Mouse (Mus musculus): ENCODE data around the gene AC161166.1. TPM values are rescaled to one million over a fixed set of nuclear protein-coding genes. Genes with fewer than 3 reads are reported as not detected.
A peak's percentile ranks its signal among the peaks of the same experiment; 100 is the strongest.
"Not testable (repeated sequence)": the region's sequence is repeated elsewhere in the genome, so short reads cannot be mapped to it uniquely, and the experiment has no call there.

Gene AC161166.1
- polyA plus RNA-seq, 1 experiment from 2014 or later, result 0.07 TPM

DNA sequence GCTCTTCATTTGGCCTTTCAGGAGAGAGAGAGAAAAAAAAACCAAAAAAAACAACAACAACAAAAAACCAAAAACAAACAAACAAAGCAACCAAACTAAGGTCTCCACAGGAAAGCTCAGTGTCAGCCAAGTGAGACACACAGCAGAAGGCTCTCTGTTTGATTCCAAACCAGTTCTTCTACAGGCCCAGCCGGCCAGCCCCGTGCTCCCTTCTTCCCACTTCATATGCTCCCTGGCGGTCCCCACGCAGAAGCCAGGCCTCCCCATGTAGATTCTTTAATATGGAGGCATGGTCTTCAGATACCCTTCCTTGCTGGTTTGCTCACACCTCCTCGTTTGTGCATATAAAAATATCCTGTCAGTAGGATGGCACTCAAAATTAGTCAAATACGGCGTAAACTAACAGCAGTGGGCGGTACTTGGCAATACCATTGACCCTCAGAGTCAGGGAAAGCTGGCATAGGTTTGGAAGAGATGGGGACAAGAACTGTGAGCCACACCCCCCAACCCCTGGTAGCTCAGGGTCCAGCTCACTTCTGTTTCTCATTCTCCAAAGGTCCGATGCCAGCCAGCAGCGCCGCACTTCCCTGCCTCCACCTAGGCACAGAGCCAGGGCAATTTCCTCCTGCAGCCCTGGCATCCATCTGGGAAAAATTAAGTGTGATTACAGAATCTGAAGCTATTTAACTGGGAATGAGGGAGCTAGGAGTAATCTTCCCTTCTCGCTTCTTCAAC, 13.6 kb upstream of the AC161166.1 start:
- no peak for DNase-seq (ENCODE audit: low spot score)

DNA sequence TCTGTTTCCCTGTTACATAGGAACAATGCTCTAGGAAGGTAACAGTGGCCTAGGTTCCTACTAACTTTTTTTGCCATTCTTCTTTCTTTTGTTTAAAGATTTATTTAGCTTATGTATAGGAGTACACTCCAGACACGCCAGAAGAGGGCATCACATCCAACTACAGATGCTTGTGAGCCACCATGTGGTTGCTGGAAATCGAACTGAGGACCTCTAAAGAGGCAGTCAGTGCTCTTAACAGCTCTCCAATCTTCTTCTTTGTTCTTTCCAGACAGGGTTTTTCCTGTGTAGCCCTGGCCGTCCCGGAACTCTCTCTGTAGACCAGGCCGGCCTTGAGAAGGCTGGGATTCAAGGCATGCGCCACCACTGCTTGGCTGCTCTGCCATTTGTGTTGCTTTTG, 12.7 kb upstream of the AC161166.1 start:
- DNase-seq (ENCODE audit: low spot score), result no peak

- no peak for DNase-seq (ENCODE audit: low spot score)
These were observed 11.5 kb upstream of the AC161166.1 start for GRCm38 (mm10) chr7:24523723-24524122.

DNA sequence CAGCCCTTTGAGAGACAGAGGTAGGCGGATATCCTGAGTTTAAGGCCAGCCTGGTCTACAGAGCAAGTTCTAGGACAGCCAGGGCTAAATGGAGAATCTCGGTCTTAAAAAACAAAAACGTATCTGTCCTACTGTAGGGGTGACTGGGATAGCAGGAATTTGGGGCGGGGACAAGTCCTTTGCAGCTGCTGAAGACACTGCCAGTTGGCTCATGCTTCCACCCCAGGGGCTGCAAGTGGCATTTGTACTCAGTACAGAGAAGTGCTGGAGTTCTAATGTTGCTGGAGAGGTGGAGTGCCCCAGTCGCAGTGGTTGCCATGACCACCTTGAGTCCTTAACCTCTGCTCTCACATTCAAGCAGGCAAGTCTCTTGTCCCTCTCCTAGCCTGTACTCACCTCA, 10.6 kb upstream of the AC161166.1 start:
- no peak for DNase-seq (ENCODE audit: low spot score)

DNA sequence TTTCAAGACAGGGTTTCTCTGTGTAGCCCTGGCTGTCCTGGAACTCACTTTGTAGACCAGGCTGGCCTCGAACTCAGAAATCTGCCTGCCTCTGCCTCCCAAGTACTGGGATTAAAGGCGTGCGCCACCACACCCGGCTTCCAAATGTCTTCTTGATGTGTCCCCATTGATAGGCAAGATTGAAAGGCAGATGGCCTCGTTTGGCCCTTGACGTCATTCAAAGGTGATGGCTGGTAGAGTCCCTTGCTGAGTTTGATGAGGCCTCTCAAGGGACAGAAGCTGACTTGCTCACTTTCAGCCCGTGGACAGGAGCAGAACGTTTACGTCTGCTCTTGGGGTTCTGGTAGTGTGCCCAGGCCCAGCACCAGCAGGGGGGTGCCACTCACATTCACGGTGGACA, 7.8 kb upstream of the AC161166.1 start:
- not testable (repeated sequence) for DNase-seq (ENCODE audit: low spot score)

- DNase-seq (ENCODE audit: low spot score), result no peak
These were observed 6.9 kb upstream of the AC161166.1 start for GRCm38 (mm10) chr7:24519130-24519529.

- no peak for DNase-seq (ENCODE audit: low spot score)
These were observed 5.4 kb upstream of the AC161166.1 start for GRCm38 (mm10) chr7:24517654-24518053.

- no peak for DNase-seq (ENCODE audit: low spot score)
These were observed 4.8 kb upstream of the AC161166.1 start for GRCm38 (mm10) chr7:24517077-24517476.

DNA sequence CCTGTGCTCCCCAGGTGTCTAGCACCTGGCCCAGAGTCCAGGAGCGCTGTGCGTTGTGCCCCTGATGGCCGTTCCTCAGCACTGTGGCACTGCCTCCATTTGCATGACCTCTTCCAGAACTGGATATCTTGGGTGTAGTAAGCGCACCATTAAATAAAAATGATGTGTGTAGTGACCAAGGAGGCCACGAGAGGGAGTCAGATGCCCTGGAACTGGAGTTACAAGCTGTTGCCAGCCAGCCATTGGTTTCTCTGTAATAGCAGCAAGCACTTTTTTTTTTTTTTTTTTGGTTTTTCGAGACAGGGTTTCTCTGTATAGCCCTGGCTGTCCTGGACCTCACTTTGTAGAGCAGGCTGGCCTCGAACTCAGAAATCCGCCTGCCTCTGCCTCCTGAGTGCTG, 4.1 kb upstream of the AC161166.1 start:
- not testable (repeated sequence) for DNase-seq (ENCODE audit: low spot score)

DNA sequence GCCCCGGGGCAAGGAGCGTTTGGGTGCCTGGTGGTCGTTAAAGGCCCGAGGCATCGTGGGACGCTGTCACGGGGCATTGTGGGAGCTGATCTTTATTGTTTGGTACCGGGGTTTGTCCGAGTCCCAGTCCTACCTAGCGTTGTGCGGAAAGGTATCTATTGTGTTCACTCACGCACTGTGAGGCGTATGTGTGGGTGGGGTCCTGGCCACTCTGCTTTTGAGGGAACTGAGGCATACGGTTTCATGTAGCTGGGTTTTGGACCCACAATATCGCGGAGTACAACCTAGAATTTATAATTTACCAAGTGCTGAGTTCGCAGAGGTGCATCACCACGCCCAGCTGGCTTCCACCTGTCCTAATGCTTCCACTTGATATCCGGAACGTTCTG, 4.5 kb downstream of the AC161166.1 start:
- DNase-seq (ENCODE audit: low spot score), result no peak

GRCm38 (mm10) chr7:24506838-24507725, 5.2 kb downstream of the AC161166.1 start, which contains the start of gene Zfp428:
TSS of gene Zfp428 (plus strand) at chr7:24507006.
- DNase-seq (ENCODE audit: low spot score), result peak; percentile 57

- no peak for DNase-seq (ENCODE audit: low spot score)
These were observed 5.8 kb downstream of the AC161166.1 start for GRCm38 (mm10) chr7:24506476-24506837.

DNA sequence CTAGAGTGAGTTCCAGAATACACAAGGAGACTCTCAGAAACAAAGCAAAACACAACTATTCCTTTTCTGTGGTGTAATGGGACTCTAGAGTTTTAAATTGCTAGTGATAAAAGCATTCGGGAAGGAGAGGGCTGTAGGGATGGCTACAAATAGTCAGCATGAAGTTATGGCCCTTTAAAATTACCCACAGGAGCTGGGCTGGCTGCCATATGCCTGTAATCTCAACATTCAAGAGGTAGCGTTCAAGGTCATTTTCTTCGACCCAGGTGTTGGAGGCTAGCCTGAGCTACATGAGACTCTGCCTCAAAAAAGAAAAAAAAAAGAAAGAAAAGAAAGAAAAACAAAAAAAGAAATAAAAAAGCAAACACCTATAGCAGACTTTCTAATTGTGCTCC, 6.2 kb downstream of the AC161166.1 start:
- DNase-seq (ENCODE audit: low spot score), result no peak

GRCm38 (mm10) chr7:24505447-24506064, 6.7 kb downstream of the AC161166.1 start:
- no peak for DNase-seq (ENCODE audit: low spot score)

DNA sequence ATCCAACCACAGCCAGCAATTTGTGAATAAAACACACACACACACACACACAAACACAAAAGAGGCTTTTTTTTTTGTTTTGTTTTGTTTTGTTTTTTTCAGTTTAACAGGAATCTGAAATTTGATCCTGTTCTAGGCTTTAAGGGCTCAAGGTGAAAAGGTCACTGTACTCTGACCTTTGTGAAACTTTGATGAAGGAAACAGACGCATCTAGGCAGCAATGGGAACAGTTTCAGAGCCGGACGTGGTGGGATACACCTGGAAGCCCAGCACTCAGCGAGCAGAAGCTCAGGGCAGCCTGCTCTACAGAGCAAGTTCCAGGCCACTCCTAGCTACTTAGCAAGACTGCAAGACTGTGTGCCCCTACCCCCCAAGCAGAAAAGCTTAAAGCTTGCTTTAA, 7.4 kb downstream of the AC161166.1 start:
- no peak for DNase-seq (ENCODE audit: low spot score)

GRCm38 (mm10) chr7:24504004-24504403, 8.3 kb downstream of the AC161166.1 start:
- DNase-seq (ENCODE audit: low spot score), result no peak

- no peak for DNase-seq (ENCODE audit: low spot score)
These were observed 10.8 kb downstream of the AC161166.1 start for GRCm38 (mm10) chr7:24501492-24501891.

GRCm38 (mm10) chr7:24500929-24501328, 11.3 kb downstream of the AC161166.1 start:
- peak; percentile 41 for DNase-seq (ENCODE audit: low spot score)

- no peak for DNase-seq (ENCODE audit: low spot score)
These were observed 12.2 kb downstream of the AC161166.1 start for GRCm38 (mm10) chr7:24499856-24500577.

DNA sequence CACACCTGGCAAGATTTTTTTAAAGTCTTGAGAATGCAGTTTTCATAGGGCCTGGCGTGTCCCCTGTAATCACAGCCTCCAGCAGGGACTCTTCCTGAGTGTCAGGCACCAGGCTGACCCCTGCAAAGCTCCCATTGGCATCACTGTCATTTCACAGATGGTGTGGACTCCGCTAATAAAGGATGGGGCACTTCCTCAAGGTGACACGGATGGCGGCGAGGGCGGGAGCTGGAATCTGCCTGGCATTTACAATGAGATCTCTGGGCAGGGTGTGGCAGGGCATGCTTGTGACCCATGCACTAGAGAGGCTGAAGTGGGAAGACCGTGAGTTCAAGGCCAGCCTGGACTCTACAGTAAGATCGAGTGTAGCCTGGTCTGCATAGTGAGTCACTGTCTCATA, 24.0 kb downstream of the AC161166.1 start:
- no peak for DNase-seq (ENCODE audit: low spot score)

DNA sequence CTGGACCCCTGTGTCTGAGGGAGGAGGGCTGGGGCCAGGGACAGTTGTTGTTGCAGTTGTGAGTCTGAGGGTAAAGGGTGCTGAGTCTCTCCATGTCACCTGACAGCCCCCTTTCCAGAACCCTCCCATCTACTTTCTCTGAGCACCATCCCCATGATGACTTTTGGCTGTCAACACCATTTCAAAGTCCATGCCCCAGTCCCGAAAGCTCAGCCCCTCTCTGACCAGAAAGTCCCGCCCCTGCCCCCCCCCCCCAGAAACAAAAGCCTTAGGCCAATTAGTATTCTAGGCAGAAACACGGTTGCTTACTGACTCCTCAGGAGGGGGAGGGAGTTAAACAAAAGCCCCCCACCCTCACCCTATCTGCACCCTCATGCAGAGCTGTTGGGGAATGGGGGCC, 24.9 kb downstream of the AC161166.1 start:
- no peak for DNase-seq (ENCODE audit: low spot score)

Measured in thymus, postnatal 0 days (tissue).